8 mouse cellular contexts compared by ENCODE assay signal in the genomic region with DNA sequence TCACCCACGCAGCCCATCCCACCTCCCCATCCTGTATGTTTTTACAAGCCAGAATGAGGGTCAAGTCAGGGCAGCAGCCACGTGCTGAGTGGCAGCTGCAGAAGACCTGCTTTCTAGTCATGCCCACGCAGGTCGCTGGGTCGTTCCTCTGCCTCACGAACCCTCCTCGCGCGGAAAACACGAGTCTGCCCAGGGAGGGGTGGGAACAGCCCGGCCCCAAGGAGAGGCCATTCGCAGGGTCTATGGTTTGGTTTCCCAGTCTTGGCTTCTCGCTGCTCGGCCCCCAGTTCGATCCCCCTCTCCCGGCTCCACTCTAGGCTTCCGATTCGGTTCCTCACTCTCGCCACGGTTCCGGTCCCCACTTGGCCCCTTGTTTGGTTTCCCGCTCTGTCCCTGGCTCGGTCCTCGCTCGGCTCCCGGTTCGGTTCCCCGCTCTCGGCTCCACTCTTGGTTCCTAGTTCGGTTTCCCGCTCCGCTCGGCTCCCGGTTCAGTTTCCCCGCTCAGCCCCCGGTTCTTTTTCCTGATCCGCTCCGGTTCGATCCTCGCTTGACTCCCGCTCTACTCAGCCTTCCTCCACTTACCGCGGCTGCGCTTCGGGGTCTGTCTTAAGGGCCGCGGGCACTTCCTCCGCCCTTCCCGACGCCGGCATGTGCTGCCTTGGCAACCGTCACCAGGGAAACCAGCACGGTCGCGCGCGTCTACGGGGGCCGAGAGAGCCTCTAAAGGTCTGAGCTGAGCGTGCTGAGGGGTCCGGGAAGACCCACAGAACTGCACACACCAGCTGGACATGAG. TPM values are rescaled to one million over a fixed set of nuclear protein-coding genes. Genes with fewer than 3 reads are reported as not detected.
A peak's percentile ranks its signal among the peaks of the same experiment; 100 is the strongest.
DNase-seq lines count a peak whose midpoint lies in the region; ATAC-seq and TF ChIP-seq lines count a peak whose summit lies in the region.

A gene (minus strand): TSS at position 633 of the 793 bp plus-strand sequence.

- TF ChIP-seq CTCF in liver, postnatal 0 days (IDR thresholded peaks at IDR 0.05; ENCODE audit: low read depth): no peak

- no peaks in the 10 kb centered on the region for H3K9me3 ChIP-seq in forebrain, embryonic 11.5 days (ENCODE audit: control insufficient read depth, low read length)
- H3K9me3 ChIP-seq in liver, postnatal 0 days (ENCODE audit: low read length): no peaks in the 10 kb centered on the region
- no peaks in the 10 kb centered on the region for H3K9me3 ChIP-seq in neural tube, embryonic 13.5 days

- H3K4me1 ChIP-seq in forebrain, embryonic 11.5 days (replicated peaks; ENCODE audit: control insufficient read depth, insufficient read depth, low read length): peaks cover 2% of the 10 kb centered on the region; the same call in 1 of the 2 replicates
- H3K4me1 ChIP-seq in liver, postnatal 0 days (ENCODE audit: insufficient read depth): peaks cover 11% of the 10 kb centered on the region
- H3K4me1 ChIP-seq in neural tube, embryonic 13.5 days (replicated peaks): peaks cover 5% of the 10 kb centered on the region

- peak; percentile 95 for ATAC-seq in forebrain, embryonic 11.5 days (replicated peaks; ENCODE audit: low FRiP score)
- peak; percentile 52 for ATAC-seq in liver, postnatal 0 days
- ATAC-seq in neural tube, embryonic 13.5 days (ENCODE audit: low read depth): peak; percentile 89

- DNase-seq in gastrocnemius, adult 18-20 months (ENCODE audit: low spot score): peak; percentile 40
- no peak for DNase-seq in gastrocnemius, adult 8-10 months (ENCODE audit: low spot score in 2 of 2)
- peak; percentile 95 for DNase-seq in forebrain, embryonic 11.5 days (ENCODE audit: low spot score)
- DNase-seq in heart, postnatal 14 days: peak; percentile 73 to 83
- DNase-seq in layer of hippocampus, adult 18-20 months (ENCODE audit: low spot score in 2 of 2): peak; percentile 81 to 91
- DNase-seq in liver, postnatal 0 days: peak; percentile 69
- peak; percentile 64 to 70 for DNase-seq in thymus, adult 18-20 months

- H3K27ac ChIP-seq in forebrain, embryonic 11.5 days (ENCODE audit: low read depth, low read length): no peak within 1 kb of the TSS
- no peak within 1 kb of the TSS for H3K27ac ChIP-seq in liver, postnatal 0 days (ENCODE audit: low read depth)
- H3K27ac ChIP-seq in neural tube, embryonic 13.5 days (replicated peaks): no peak within 1 kb of the TSS

- intact Hi-C loops in heart, postnatal 14 days (cut with DNase I): no loop called here

- peak within 1 kb of the TSS; percentile 44 for H3K4me3 ChIP-seq in forebrain, embryonic 11.5 days (ENCODE audit: low read depth, low read length)
- peak within 1 kb of the TSS; percentile 28 for H3K4me3 ChIP-seq in liver, postnatal 0 days (ENCODE audit: low read depth, low read length)
- peak within 1 kb of the TSS; percentile 48 for H3K4me3 ChIP-seq in neural tube, embryonic 13.5 days

- H3K4me2 ChIP-seq in forebrain, embryonic 11.5 days (ENCODE audit: low read depth, low read length, severe bottlenecking): peak within 1 kb of the TSS; percentile 83
- peak within 1 kb of the TSS; percentile 67 for H3K4me2 ChIP-seq in liver, postnatal 0 days (ENCODE audit: low read depth, low read length)
- peak within 1 kb of the TSS; percentile 69 for H3K4me2 ChIP-seq in neural tube, embryonic 13.5 days

- TF ChIP-seq EP300 in liver, postnatal 0 days (IDR thresholded peaks at IDR 0.05; ENCODE audit: low read depth): no peak

- H3K9ac ChIP-seq in forebrain, embryonic 11.5 days (ENCODE audit: low read length): peak within 1 kb of the TSS; percentile 58
- H3K9ac ChIP-seq in liver, postnatal 0 days (replicated peaks): no peak within 1 kb of the TSS
- peak within 1 kb of the TSS; percentile 68 for H3K9ac ChIP-seq in neural tube, embryonic 13.5 days

- H3K36me3 ChIP-seq in forebrain, embryonic 11.5 days (ENCODE audit: control insufficient read depth, insufficient read depth, low read length): no peaks in the 10 kb centered on the region
- H3K36me3 ChIP-seq in liver, postnatal 0 days (replicated peaks; ENCODE audit: insufficient read depth, low read length): no peaks in the 10 kb centered on the region
- no peaks in the 10 kb centered on the region for H3K36me3 ChIP-seq in neural tube, embryonic 13.5 days

- 3% methylated on average over 61 of the region's 61 CpGs for WGBS in forebrain, embryonic 11.5 days
- 4% methylated on average over 61 of the region's 61 CpGs for whole genome bisulfite sequencing in liver, postnatal 0 days (ENCODE audit: insufficient replicate concordance)
- 4% methylated on average over 61 of the region's 61 CpGs for WGBS in neural tube, embryonic 13.5 days

- H3K27me3 ChIP-seq in forebrain, embryonic 11.5 days (ENCODE audit: control insufficient read depth, insufficient read depth, low read length): no peaks in the 10 kb centered on the region
- H3K27me3 ChIP-seq in liver, postnatal 0 days (ENCODE audit: insufficient read depth, low read length): 0 out of 2 replicates have a peak, but pooled peaks cover 6% of the 10 kb centered on the region
- H3K27me3 ChIP-seq in neural tube, embryonic 13.5 days: no peaks in the 10 kb centered on the region

RNA-seq across cellular contexts. Expression of the gene that starts here (rescaled TPM):
- total RNA-seq in gastrocnemius, adult 18-20 months (2021): under 1 TPM in 1 of 2 experiments, not detected in 1; 0.17 TPM
- total RNA-seq in gastrocnemius, adult 8-10 months (2022): under 1 TPM in 1 of 4 experiments, not detected in 3; 0.15 TPM
- 2.6 and 2.7 TPM in 2 replicates for polyA plus RNA-seq in forebrain, embryonic 11.5 days (2014; fragmentation: Nextera tagmentation; extraction: Ambion mirVana)
- total RNA-seq in heart, postnatal 14 days (2021): under 1 TPM in 1 of 2 experiments, not detected in 1; 0.38 TPM
- 1 to 10 TPM; 8.1 to 8.4 TPM for total RNA-seq in layer of hippocampus, adult 18-20 months (2021)
- not detected in 2 replicates for polyA plus RNA-seq in liver, postnatal 0 days (2015; fragmentation: Nextera tagmentation; extraction: Ambion mirVana)
- 2.8 and 3.0 TPM in 2 replicates for polyA plus RNA-seq in neural tube, embryonic 13.5 days (2015; fragmentation: Nextera tagmentation; extraction: Ambion mirVana)

Comparison
In these comparisons a context has a peak if more than half of its experiments do, and no peak if none do; other contexts are left out.
1. RNA of the gene that starts here (total RNA-seq): 8.1 to 8.4 TPM in layer of hippocampus, adult 18-20 months; 0.38 TPM in heart, postnatal 14 days, 0.17 TPM in gastrocnemius, adult 18-20 months and 0.15 TPM in gastrocnemius, adult 8-10 months; every median in the first group is over 4 times any median in the second.
2. Peak in DNase-seq in gastrocnemius, adult 18-20 months; RNA of the gene not detected or under 1 TPM.
3. Peak in DNase-seq in heart, postnatal 14 days; RNA of the gene not detected or under 1 TPM.
4. Peak in DNase-seq, ATAC-seq, H3K4me3 ChIP-seq and H3K4me2 ChIP-seq in liver, postnatal 0 days; RNA of the gene not detected or under 1 TPM.
5. DNase-seq: peak in forebrain, embryonic 11.5 days (single experiment), layer of hippocampus, adult 18-20 months (2 of 2) and thymus, adult 18-20 months (2 of 2); none in gastrocnemius, adult 8-10 months (0 of 2).
6. Peak in every context shown above with its lines, with median percentiles within 50 percentile points of each other: ATAC-seq, H3K4me2 ChIP-seq and H3K4me3 ChIP-seq.